Mouse (Mus musculus): Measurements from ENCODE around the gene Vmn2r8. TPM values are rescaled to one million over a fixed set of nuclear protein-coding genes. Genes with fewer than 3 reads are reported as not detected.
"Not testable (repeated sequence)": the region's sequence is repeated elsewhere in the genome, so short reads cannot be mapped to it uniquely, and the experiment has no call there.

The Vmn2r8 gene
- not detected for total RNA-seq (2021)
- long read RNA-seq, experiment 1: 0 reads
- long read RNA-seq, experiment 2: 0 reads

GRCm38 (mm10) chr5:108808750-108809149, at the start of gene Vmn2r8:
Gene Vmn2r8, minus strand, starts transcription at chr5:108808850.
- H3K4me3 ChIP-seq; H3K27ac ChIP-seq; intact Hi-C loops (cut with DNase I); DNase-seq (ENCODE audit: extremely low spot score in 1 of 2, low spot score in 2 of 2): not testable (repeated sequence)

GRCm38 (mm10) chr5:108852501-108852900, 43.9 kb upstream of the Vmn2r8 start, which contains the start of gene Vmn2r9:
Gene Vmn2r9, minus strand, starts transcription at chr5:108852601.
- intact Hi-C loops (cut with DNase I): loop anchor here (2.0 to 10.0 kb wide), 2 partner anchors 42 to 232 kb away; no protein-coding TSS in a partner anchor
- DNase-seq (ENCODE audit: extremely low spot score in 1 of 2, low spot score in 2 of 2); H3K4me3 ChIP-seq; H3K27ac ChIP-seq: not testable (repeated sequence)

GRCm38 (mm10) chr5:108849466-108849865, 40.8 kb upstream of the Vmn2r8 start:
- no peak for DNase-seq (ENCODE audit: extremely low spot score in 1 of 2, low spot score in 2 of 2)
- intact Hi-C loops (cut with DNase I): no loop called here
- Histone ChIP-seq H3K27ac (no peak overlapping the region), H3K4me3 (no peak overlapping the region)
- no peak for TF ChIP-seq CTCF (IDR thresholded peaks at IDR 0.05)

GRCm38 (mm10) chr5:108836156-108836555, 27.5 kb upstream of the Vmn2r8 start:
- Histone ChIP-seq H3K27ac (no peak overlapping the region), H3K4me3 (no peak overlapping the region)
- intact Hi-C loops (cut with DNase I): loop anchor here (2.0 to 5.0 kb wide), 2 partner anchors 43 to 196 kb away; no protein-coding TSS in a partner anchor
- no peak; the same call in 1 of the 2 replicates for TF ChIP-seq CTCF (IDR thresholded peaks at IDR 0.05)
- no peak for DNase-seq (ENCODE audit: extremely low spot score in 1 of 2, low spot score in 2 of 2)

DNA sequence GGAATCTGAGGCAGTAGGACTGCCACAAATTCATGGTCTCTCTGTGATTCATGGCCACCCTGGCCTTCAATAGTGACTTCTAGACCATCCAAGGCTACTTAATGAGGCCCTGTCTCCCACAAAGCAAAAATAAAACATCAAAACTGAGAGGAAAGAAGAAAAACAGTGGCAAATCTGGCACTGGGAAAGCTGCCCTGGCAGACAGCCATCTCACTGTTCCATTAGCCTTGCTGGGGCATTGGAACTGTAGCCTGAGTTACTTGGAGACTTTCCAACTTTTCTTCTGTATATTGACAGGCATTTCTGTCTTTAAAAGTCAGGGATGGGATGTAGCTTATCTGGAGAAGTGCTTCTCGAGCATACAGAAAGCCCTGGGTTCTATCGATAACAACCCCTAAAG, 14.6 kb upstream of the Vmn2r8 start:
- DNase-seq (ENCODE audit: extremely low spot score in 1 of 2, low spot score in 2 of 2): no peak
- no peak for TF ChIP-seq CTCF (IDR thresholded peaks at IDR 0.05)
- Histone ChIP-seq H3K27ac (no peak overlapping the region), H3K4me3 (no peak overlapping the region)
- intact Hi-C loops (cut with DNase I): no loop called here

GRCm38 (mm10) chr5:108803646-108804045, 5.0 kb downstream of the Vmn2r8 start:
- no peak overlapping the region for H3K27ac ChIP-seq
- H3K4me3 ChIP-seq: no peak overlapping the region
- intact Hi-C loops (cut with DNase I): no loop called here
- DNase-seq (ENCODE audit: extremely low spot score in 1 of 2, low spot score in 2 of 2): no peak
- no peak for TF ChIP-seq CTCF (IDR thresholded peaks at IDR 0.05)

DNA sequence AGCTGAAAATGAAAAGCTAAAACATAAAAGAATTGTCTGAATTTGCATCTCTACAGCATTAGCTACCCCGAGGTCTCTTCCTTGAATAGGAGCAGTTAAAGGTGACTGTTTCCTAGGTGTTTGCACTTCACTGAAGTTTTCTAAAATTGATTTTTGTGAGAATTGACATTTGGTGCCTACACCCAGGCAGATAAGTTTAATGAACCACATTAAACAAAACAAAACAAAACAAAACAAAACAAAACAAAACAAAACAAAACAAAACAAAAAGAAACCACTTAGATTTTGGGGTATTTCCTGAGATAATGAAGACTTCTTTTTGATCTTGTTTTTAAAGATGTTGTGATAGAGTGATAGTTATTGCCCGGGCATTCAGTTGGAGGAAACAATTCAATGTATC, 13.4 kb downstream of the Vmn2r8 start, which contains the start of gene Tmed11:
Tmed11 (minus strand) TSS at position 101 of the 400 bp plus-strand sequence.
- DNase-seq (ENCODE audit: extremely low spot score in 1 of 2, low spot score in 2 of 2); H3K4me3 ChIP-seq; H3K27ac ChIP-seq; intact Hi-C loops (cut with DNase I): not testable (repeated sequence)

DNA sequence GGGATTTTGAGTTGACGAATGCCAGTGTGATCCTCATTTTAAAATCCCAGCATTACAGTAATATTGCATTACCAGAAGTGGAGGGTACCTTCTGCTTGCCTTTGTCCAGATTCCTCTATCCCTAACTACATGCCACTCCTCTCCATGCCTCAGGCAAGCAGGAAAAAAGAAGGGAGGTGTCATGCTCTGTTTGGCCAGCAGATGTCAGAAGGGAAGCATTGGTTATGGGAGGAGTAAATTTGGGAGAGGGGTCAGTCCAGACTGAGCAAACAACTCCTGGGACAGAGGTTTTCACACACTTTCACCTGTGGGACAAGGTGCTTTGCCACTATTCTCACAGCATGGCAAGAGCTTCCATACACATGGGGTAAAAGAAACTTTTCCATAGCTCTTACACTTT, 18.3 kb downstream of the Vmn2r8 start:
- H3K4me3 ChIP-seq; intact Hi-C loops (cut with DNase I); H3K27ac ChIP-seq: not testable (repeated sequence)
- DNase-seq (ENCODE audit: extremely low spot score in 1 of 2, low spot score in 2 of 2): peak in 1 of 2 experiments; percentile 11
- peak; percentile 36 for TF ChIP-seq CTCF (IDR thresholded peaks at IDR 0.05)

GRCm38 (mm10) chr5:108774630-108775306, 33.9 kb downstream of the Vmn2r8 start, which contains the start of gene Rnf212:
Gene Rnf212, minus strand, starts transcription at chr5:108774982.
- intact Hi-C loops (cut with DNase I): no loop called here
- TF ChIP-seq CTCF (IDR thresholded peaks at IDR 0.05): no peak
- no peak within 1 kb of the TSS for H3K27ac ChIP-seq

GRCm38 (mm10) chr5:108760002-108760401, 48.6 kb downstream of the Vmn2r8 start:
- Histone ChIP-seq H3K27ac (no peak overlapping the region), H3K4me3 (no peak overlapping the region)
- TF ChIP-seq CTCF (IDR thresholded peaks at IDR 0.05): no peak
- DNase-seq (ENCODE audit: extremely low spot score in 1 of 2, low spot score in 2 of 2): no peak
- intact Hi-C loops (cut with DNase I): no loop called here

More at GRCm38 (mm10) chr5:108774630-108775306, 33.9 kb downstream of the Vmn2r8 start, which contains the start of gene Rnf212:
- DNase-seq (ENCODE audit: extremely low spot score in 1 of 2, low spot score in 2 of 2): no peak
- no peak within 1 kb of the TSS for H3K4me3 ChIP-seq

DNA sequence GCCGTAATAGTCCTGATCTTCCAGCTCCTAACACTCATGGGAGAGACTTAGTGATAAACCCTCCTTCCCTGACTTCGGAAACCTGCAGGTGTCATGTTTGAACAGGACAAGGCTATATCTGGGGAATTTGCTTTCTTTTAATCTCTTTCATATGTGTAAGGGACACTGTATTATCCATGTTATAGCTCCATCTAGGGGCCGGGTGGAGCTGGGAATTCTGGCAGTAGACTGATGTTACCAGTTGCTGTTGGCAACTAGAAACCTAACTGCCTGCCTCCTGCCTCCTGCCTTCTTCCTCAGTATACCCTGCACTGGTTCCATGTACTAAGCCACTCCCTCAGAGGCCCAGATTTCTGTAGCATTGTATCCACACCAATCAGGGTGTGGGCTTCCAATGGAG, 50.3 kb downstream of the Vmn2r8 start:
- TF ChIP-seq CTCF (IDR thresholded peaks at IDR 0.05): peak; percentile 60
- Histone ChIP-seq H3K4me3 (no peak overlapping the region), H3K27ac (no peak overlapping the region)
- DNase-seq (ENCODE audit: extremely low spot score in 1 of 2, low spot score in 2 of 2): peak; percentile 27 to 28
- intact Hi-C loops (cut with DNase I): loop anchor here (10.0 kb wide), 1 partner anchor 334 kb away; no protein-coding TSS in a partner anchor

DNA sequence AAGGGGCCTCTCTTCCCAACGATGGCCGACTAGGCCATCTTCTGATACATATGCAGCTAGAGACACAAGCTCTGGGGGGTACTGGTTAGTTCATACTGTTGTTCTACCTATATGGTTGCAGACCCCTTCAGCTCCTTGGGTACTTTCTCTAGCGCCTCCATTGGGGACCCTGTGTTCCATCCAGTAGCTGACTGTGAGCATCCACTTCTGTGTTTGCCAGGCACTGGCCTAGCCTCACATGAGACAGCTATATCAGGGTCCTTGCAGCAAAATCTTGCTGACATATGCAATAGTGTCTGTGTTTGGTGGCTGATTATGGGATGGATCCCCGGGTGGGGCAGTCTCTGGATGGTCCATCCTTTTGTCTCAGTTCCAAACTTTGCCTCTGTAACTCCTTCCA, 57.4 kb downstream of the Vmn2r8 start:
- intact Hi-C loops (cut with DNase I): loop anchor here (10.0 kb wide), 1 partner anchor 326 kb away; no protein-coding TSS in a partner anchor
- H3K27ac ChIP-seq; H3K4me3 ChIP-seq; DNase-seq (ENCODE audit: extremely low spot score in 1 of 2, low spot score in 2 of 2): not testable (repeated sequence)
